Mouse (Mus musculus): ENCODE results near the gene Foxn3.

- TF ChIP-seq POLR2A (IDR thresholded peaks at IDR 0.05; ENCODE audit: extremely low read depth, insufficient read depth, low read length), result 0 out of 2 replicates have a peak, but pooled peaks have one; percentile 46
- no peak for TF ChIP-seq CTCF (IDR thresholded peaks at IDR 0.05; ENCODE audit: low read depth, low read length)
Measured at GRCm38 (mm10) chr12:99392944-99393866, 170.2 kb downstream of the Foxn3 start.

Measured in liver, adult 2 months (tissue).